Mouse (Mus musculus) heart, postnatal 0 days (tissue): ENCODE results near the gene Narfl. TPM values are rescaled to one million over a fixed set of nuclear protein-coding genes. Genes with fewer than 3 reads are reported as not detected.

ENCODE experiments used
- ATAC-seq: fragments of 200-750 bp; cut with Nextera tagmentation; 2 replicates; pipeline ENCODE4 v1.8.0; 2017; ENCODE audit warnings: low read depth, moderate number of reproducible peaks, moderate library complexity; ENCODE audit not compliant: insufficient read depth
- DNase-seq: peaks from one replicate; pipeline ENCODE4 v3.0.0-alpha.2; 2016; ENCODE audit warnings: low spot score
- H3K27ac ChIP-seq: fragments of 300-500 bp; sonication (generic); 2 replicates; pipeline ENCODE4 v1.5.1; 2014; ENCODE audit warnings: low read depth, mild to moderate bottlenecking
- H3K27me3 ChIP-seq: fragments of 300-500 bp; sonication (generic); 2 replicates; pipeline ENCODE4 v1.6.1; 2014; ENCODE audit warnings: low read length, mixed read lengths; ENCODE audit not compliant: control insufficient read depth, insufficient read depth
- H3K36me3 ChIP-seq: fragments of 300-500 bp; sonication (generic); replicated peaks from 2 replicates; pipeline ENCODE4 v1.6.1; 2014; ENCODE audit warnings: low read length, mixed read lengths; ENCODE audit not compliant: control insufficient read depth, insufficient read depth
- H3K4me1 ChIP-seq: fragments of 300-500 bp; sonication (generic); 2 replicates; pipeline ENCODE4 v1.6.1; 2014; ENCODE audit warnings: antibody characterized with exemption; ENCODE audit not compliant: control insufficient read depth, insufficient read depth
- H3K4me2 ChIP-seq: fragments of 300-500 bp; sonication (generic); 2 replicates; pipeline ENCODE4 v1.6.1; 2014; ENCODE audit warnings: low read depth, mild to moderate bottlenecking, low read length, moderate library complexity
- H3K4me3 ChIP-seq: fragments of 300-500 bp; sonication (generic); 2 replicates; pipeline ENCODE4 v1.5.1; 2014; ENCODE audit warnings: low read depth, low read length
- H3K9ac ChIP-seq: fragments of 300-500 bp; sonication (generic); replicated peaks from 2 replicates; pipeline ENCODE4 v1.6.1; 2014; ENCODE audit warnings: low read depth, low read length, mixed read lengths
- H3K9me3 ChIP-seq: fragments of 300-500 bp; sonication (generic); replicated peaks from 2 replicates; pipeline ENCODE4 v1.6.1; 2016; ENCODE audit warnings: low read length; ENCODE audit not compliant: control insufficient read depth
- CTCF ChIP-seq: IDR thresholded peaks from 2 replicates; pipeline ENCODE4 v1.5.1; 2016; ENCODE audit warnings: antibody characterized with exemption, control low read depth, low read depth
- EP300 ChIP-seq: IDR thresholded peaks from 2 replicates; pipeline ENCODE4 v1.6.1; 2016; ENCODE audit warnings: antibody characterized with exemption, low read depth
- WGBS: fragments of 180-500 bp; shearing (Covaris S2); extraction: QIAGEN DNeasy Blood & Tissue Kit; methylation state at CpG from one replicate; pipeline ENCODE4 v1.1.7; 2014; 5-methylcytosine and 5-hydroxymethylcytosine counted together
- polyA plus RNA-seq: library from polyadenylated mRNA; unstranded; fragments of >200 nt; fragmentation: Nextera tagmentation; extraction: Ambion mirVana; gene quantifications from 2 replicates; pipeline ENCODE4 v1.2.1, GENCODE M21; 2015
- total RNA-seq: library from RNA; depleted of rRNA; stranded (reverse); fragments of >200 nt; gene quantifications from 2 replicates; pipeline ENCODE4 v1.2.3, GENCODE M21; 2014; ENCODE audit warnings: low replicate concordance

Gene Narfl
- total and polyA plus RNA-seq, 2 experiments from 2014 or later, result 45.1 to 86.7 TPM

- H3K36me3 ChIP-seq, result no peaks in the 10 kb centered on the region
- peak within 1 kb of the TSS; percentile 61 for H3K9ac ChIP-seq
- DNase-seq (no peak), ATAC-seq (no peak)
- WGBS, result 44% methylated on average over 6 of the region's 6 CpGs
- peaks cover 22% of the 10 kb centered on the region; the same call in 1 of the 2 replicates for H3K4me1 ChIP-seq
- H3K4me3 ChIP-seq, result peak within 1 kb of the TSS; percentile 94
- peak within 1 kb of the TSS; percentile 91 for H3K4me2 ChIP-seq
- H3K27me3 ChIP-seq, result no peaks in the 10 kb centered on the region
- no peak for TF ChIP-seq CTCF
- no peak for TF ChIP-seq EP300
- no peaks in the 10 kb centered on the region for H3K9me3 ChIP-seq
- H3K27ac ChIP-seq, result no peak within 1 kb of the TSS
Observed at GRCm38 (mm10) chr17:25795609-25796092, 22.1 kb downstream of the Narfl start, which contains the start of gene AC134908.4. Gene AC134908.4, minus strand, starts transcription at chr17:25795659.

- no peak for TF ChIP-seq EP300
- peak overlapping the region; percentile 61 for H3K9ac ChIP-seq
- no peaks in the 10 kb centered on the region for H3K27me3 ChIP-seq
- WGBS, result 4% methylated on average over 37 of the region's 37 CpGs
- peak overlapping the region; percentile 91 for H3K4me2 ChIP-seq
- H3K9me3 ChIP-seq, result no peaks in the 10 kb centered on the region
- H3K36me3 ChIP-seq, result no peaks in the 10 kb centered on the region
- no peak overlapping the region for H3K27ac ChIP-seq
- ATAC-seq (no peak), DNase-seq (no peak)
- peaks cover 22% of the 10 kb centered on the region; the same call in 1 of the 2 replicates for H3K4me1 ChIP-seq
- peak overlapping the region; percentile 94 for H3K4me3 ChIP-seq
Observed at GRCm38 (mm10) chr17:25796211-25796771, 22.7 kb downstream of the Narfl start.

- peak; percentile 76 for DNase-seq
- peak; percentile 75 for ATAC-seq
Observed at GRCm38 (mm10) chr17:25796951-25797369, 23.4 kb downstream of the Narfl start, which contains the start of gene Metrn. Gene Metrn, minus strand, starts transcription at chr17:25797136.

GRCm38 (mm10) chr17:25801029-25801428 lies 27.5 kb downstream of the Narfl start:
- ATAC-seq (peak; percentile 34), DNase-seq (peak; percentile 79)
- H3K4me2 ChIP-seq, result no peak overlapping the region
- TF ChIP-seq CTCF (peak; percentile 81), EP300 (no peak)
- no peak overlapping the region for H3K27ac ChIP-seq
- no peaks in the 10 kb centered on the region for H3K36me3 ChIP-seq
- H3K4me3 ChIP-seq, result no peak overlapping the region
- no peak overlapping the region for H3K9ac ChIP-seq
- 0 out of 2 replicates have a peak, but pooled peaks cover 9% of the 10 kb centered on the region for H3K4me1 ChIP-seq
- no peaks in the 10 kb centered on the region for H3K27me3 ChIP-seq
- WGBS, result 4% methylated on average over 6 of the region's 6 CpGs
- H3K9me3 ChIP-seq, result no peaks in the 10 kb centered on the region

More at GRCm38 (mm10) chr17:25796951-25797369, 23.4 kb downstream of the Narfl start, which contains the start of gene Metrn:
- Histone ChIP-seq H3K9ac (peak within 1 kb of the TSS; percentile 61), H3K9me3 (no peaks in the 10 kb centered on the region), H3K4me1 (peaks cover 22% of the 10 kb centered on the region; the same call in 1 of the 2 replicates), H3K27ac (no peak within 1 kb of the TSS), H3K4me3 (peak within 1 kb of the TSS; percentile 94), H3K36me3 (no peaks in the 10 kb centered on the region), H3K4me2 (peak within 1 kb of the TSS; percentile 91), H3K27me3 (no peaks in the 10 kb centered on the region)
- no peak for TF ChIP-seq CTCF
- TF ChIP-seq EP300, result no peak
- under 1% methylated on average over 35 of the region's 35 CpGs for WGBS

GRCm38 (mm10) chr17:25802825-25803517 lies 29.4 kb downstream of the Narfl start:
- Histone ChIP-seq H3K36me3 (no peaks in the 10 kb centered on the region), H3K4me3 (no peak overlapping the region), H3K27me3 (peaks cover 7% of the 10 kb centered on the region), H3K9me3 (no peaks in the 10 kb centered on the region), H3K9ac (no peak overlapping the region), H3K27ac (no peak overlapping the region), H3K4me1 (no peaks in the 10 kb centered on the region), H3K4me2 (no peak overlapping the region)
- TF ChIP-seq EP300 (no peak), CTCF (no peak)
- 8% methylated on average over 10 of the region's 10 CpGs for WGBS
- ATAC-seq, result peak; percentile 89
- peak; percentile 63 for DNase-seq
